Comparison of ENCODE assay signal across 7 mouse cellular contexts in the genomic region with DNA sequence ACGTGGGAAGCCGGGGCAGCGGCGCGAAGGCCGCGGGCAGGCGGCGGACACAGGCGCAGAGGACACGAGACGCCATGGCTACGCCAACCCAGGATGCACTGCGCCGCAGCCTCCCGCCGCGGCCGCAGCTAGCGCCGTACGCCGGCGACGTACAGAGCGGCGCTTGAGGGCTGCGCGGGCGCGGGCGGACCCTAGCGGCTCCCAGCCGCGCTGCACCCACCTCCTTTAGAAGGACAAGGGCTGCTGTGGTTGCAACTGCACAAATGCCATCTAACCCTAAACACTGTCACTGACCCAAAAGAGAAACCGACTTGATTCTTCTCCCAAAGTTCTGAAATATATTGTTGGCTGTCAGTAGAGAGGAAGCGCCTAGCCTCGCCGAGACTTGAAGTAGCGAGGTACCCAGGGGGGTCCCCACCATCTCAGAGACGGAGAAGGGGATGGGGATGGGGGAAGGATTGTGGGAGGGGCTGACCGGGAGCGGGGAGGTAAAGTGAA. TPM values are rescaled to one million over a fixed set of nuclear protein-coding genes. Genes with fewer than 3 reads are reported as not detected.
A peak's percentile ranks its signal among the peaks of the same experiment; 100 is the strongest.
DNase-seq lines count a peak whose midpoint lies in the region; ATAC-seq and TF ChIP-seq lines count a peak whose summit lies in the region.

Ndufab1 (minus strand) TSS at position 140 of the 498 bp plus-strand sequence.

- ATAC-seq in intestine, postnatal 0 days, result peak; percentile 97
- ATAC-seq in midbrain, embryonic 12.5 days (ENCODE audit: low FRiP score, low read depth), result peak; percentile 99

- H3K4me2 ChIP-seq in intestine, postnatal 0 days (replicated peaks; ENCODE audit: low read depth), result peak within 1 kb of the TSS; percentile 71
- H3K4me2 ChIP-seq in midbrain, embryonic 12.5 days (replicated peaks), result peak within 1 kb of the TSS; percentile 64

- TF ChIP-seq CTCF in intestine, postnatal 0 days (IDR thresholded peaks at IDR 0.05; ENCODE audit: low read depth), result peak; percentile 92
- TF ChIP-seq CTCF in small intestine, adult 2 months (IDR thresholded peaks at IDR 0.05; ENCODE audit: extremely low read depth, insufficient read length, insufficient replicate concordance, low read depth, low read length), result peak; percentile 79

- H3K27me3 ChIP-seq in intestine, postnatal 0 days (replicated peaks; ENCODE audit: control insufficient read depth, insufficient read depth, low read length), result no peaks in the 10 kb centered on the region
- H3K27me3 ChIP-seq in midbrain, embryonic 12.5 days, result no peaks in the 10 kb centered on the region
- no peaks in the 10 kb centered on the region for H3K27me3 ChIP-seq in small intestine, adult 2 months (ENCODE audit: control insufficient read depth, insufficient read depth, low read length)

- intact Hi-C loops in left cerebral cortex, postnatal 4 days (cut with DNase I), result no loop called here

- peaks cover 16% of the 10 kb centered on the region for H3K36me3 ChIP-seq in intestine, postnatal 0 days (ENCODE audit: control insufficient read depth, insufficient read depth)
- H3K36me3 ChIP-seq in midbrain, embryonic 12.5 days, result peaks cover 18% of the 10 kb centered on the region
- H3K36me3 ChIP-seq in small intestine, adult 2 months (ENCODE audit: control insufficient read depth, insufficient read depth, low read length), result peaks cover 16% of the 10 kb centered on the region

- peak; percentile 92 for DNase-seq in adrenal gland, postnatal 10 days
- peak; percentile 88 for DNase-seq in embryo, embryonic 9.5 days (ENCODE audit: extremely low spot score)
- no peak for DNase-seq in gonadal fat pad, adult 2 months (ENCODE audit: low read depth)
- peak; percentile 86 for DNase-seq in left cerebral cortex, postnatal 4 days

- H3K27ac ChIP-seq in intestine, postnatal 0 days (ENCODE audit: low read depth, low read length), result peak within 1 kb of the TSS; percentile 82
- H3K27ac ChIP-seq in midbrain, embryonic 12.5 days (replicated peaks), result peak within 1 kb of the TSS; percentile 49; the same call in 1 of the 2 replicates
- H3K27ac ChIP-seq in small intestine, adult 2 months (ENCODE audit: insufficient read depth, low read depth, low read length), result peak within 1 kb of the TSS; percentile 51

- 0 out of 2 replicates have a peak, but pooled peaks have one; percentile 25 for TF ChIP-seq POLR2A in small intestine, adult 2 months (IDR thresholded peaks at IDR 0.05; ENCODE audit: low read depth, low read length)

- under 1% methylated on average over 33 of the region's 43 CpGs for WGBS in intestine, postnatal 0 days
- WGBS in midbrain, embryonic 12.5 days, result 0% methylated on average over 38 of the region's 43 CpGs
- 1% methylated on average over 43 of the region's 43 CpGs for WGBS in small intestine, adult 2 months

- H3K4me3 ChIP-seq in intestine, postnatal 0 days (ENCODE audit: low read depth, low read length), result peak within 1 kb of the TSS; percentile 77
- H3K4me3 ChIP-seq in midbrain, embryonic 12.5 days, result peak within 1 kb of the TSS; percentile 77
- peak within 1 kb of the TSS; percentile 94 for H3K4me3 ChIP-seq in small intestine, adult 2 months (ENCODE audit: low read depth, low read length)

- no peaks in the 10 kb centered on the region for H3K9me3 ChIP-seq in intestine, postnatal 0 days (ENCODE audit: control insufficient read depth)
- no peaks in the 10 kb centered on the region for H3K9me3 ChIP-seq in midbrain, embryonic 12.5 days

- peak within 1 kb of the TSS; percentile 83 for H3K9ac ChIP-seq in intestine, postnatal 0 days (ENCODE audit: low read depth, low read length)
- peak within 1 kb of the TSS; percentile 87 for H3K9ac ChIP-seq in midbrain, embryonic 12.5 days (replicated peaks)

- H3K4me1 ChIP-seq in intestine, postnatal 0 days (replicated peaks; ENCODE audit: control insufficient read depth, insufficient read depth, low read length), result peaks cover 4% of the 10 kb centered on the region; the same call in 1 of the 2 replicates
- H3K4me1 ChIP-seq in midbrain, embryonic 12.5 days, result peaks cover 14% of the 10 kb centered on the region
- H3K4me1 ChIP-seq in small intestine, adult 2 months (ENCODE audit: control insufficient read depth, insufficient read depth, insufficient read length, low read length), result peaks cover 9% of the 10 kb centered on the region; the same call in 1 of the 2 replicates

RNA-seq across cellular contexts. Expression of gene Ndufab1, which starts in this region (rescaled TPM):
- total RNA-seq in adrenal gland, postnatal 10 days (2021), result 1,000 to 10,000 TPM in 1 of 2 experiments, 100 to 1,000 TPM in 1; 951 to 1,021 TPM
- 194 and 255 TPM in 2 replicates for polyA plus RNA-seq in gonadal fat pad, adult 2 months (2012; rRNA removed)
- 956 and 957 TPM in 2 replicates for polyA plus RNA-seq in intestine, postnatal 0 days (2015; fragmentation: Nextera tagmentation; extraction: Ambion mirVana)
- 100 to 1,000 TPM; 202 to 220 TPM for total RNA-seq in left cerebral cortex, postnatal 4 days (2021)
- polyA plus RNA-seq in midbrain, embryonic 12.5 days (2016; fragmentation: Nextera tagmentation; extraction: Ambion mirVana), result 567 and 632 TPM in 2 replicates
- polyA plus RNA-seq in small intestine, adult 2 months (2012; rRNA removed), result 395 and 1,026 TPM in 2 replicates

Comparison
In these comparisons a context has a peak if more than half of its experiments do, and no peak if none do; other contexts are left out.
1. RNA of gene Ndufab1 (total RNA-seq): 951 to 1,021 TPM in adrenal gland, postnatal 10 days; 202 to 220 TPM in left cerebral cortex, postnatal 4 days; every median in the first group is over 4 times any median in the second.
2. Peak in every context shown above with its lines, with median percentiles within 50 percentile points of each other: H3K27ac ChIP-seq and H3K4me3 ChIP-seq.